Mouse (Mus musculus): ENCODE measurements around the gene Alb.

Gene Alb
- long read RNA-seq, experiment 1: 0 reads
- long read RNA-seq, experiment 2: 0 reads

- intact Hi-C loops (cut with DNase I): no loop called here
These were observed at the start of gene Alb for GRCm38 (mm10) chr5:90460619-90461018. Gene Alb (plus strand): TSS chr5:90460897.

DNA sequence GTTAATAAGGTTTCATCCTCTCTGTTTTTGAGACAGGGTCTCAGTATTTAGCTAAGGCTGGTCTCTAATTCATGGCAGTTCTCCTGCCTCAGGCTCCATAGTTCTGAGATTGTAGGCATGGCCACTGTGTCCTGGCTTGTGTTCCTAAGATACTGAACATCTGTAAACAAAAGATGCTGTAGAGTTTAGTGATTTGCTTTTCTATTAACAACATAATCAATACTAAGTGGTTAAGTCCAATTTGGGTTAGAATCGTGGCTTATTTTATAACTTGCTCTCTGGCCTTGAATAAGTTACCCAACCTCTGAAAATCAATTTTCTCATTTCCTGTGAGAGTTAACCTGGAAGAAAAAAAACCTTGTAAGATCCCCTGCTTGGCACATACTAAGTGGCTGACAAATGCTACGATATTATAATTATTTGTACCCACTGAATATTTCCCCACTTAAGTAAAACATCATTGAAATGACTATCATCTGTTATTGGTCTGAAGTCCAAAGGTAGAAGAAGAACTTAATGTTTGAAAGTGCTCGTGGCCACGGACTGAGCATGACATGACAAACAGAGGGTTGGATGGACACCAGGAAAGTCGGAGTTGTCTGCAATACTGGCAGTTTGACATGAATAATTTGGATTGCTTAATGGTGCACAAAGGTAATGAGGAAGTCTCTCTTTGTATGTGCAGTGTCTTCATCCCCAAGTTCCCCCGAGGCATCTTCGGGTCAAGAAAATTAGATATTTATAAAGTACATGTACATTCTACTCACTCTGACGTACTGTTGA lies 46.4 kb upstream of the Alb start:
- intact Hi-C loops (cut with DNase I): no loop called here

- intact Hi-C loops (cut with DNase I): no loop called here
These were observed 45.8 kb upstream of the Alb start for GRCm38 (mm10) chr5:90414925-90415295.

DNA sequence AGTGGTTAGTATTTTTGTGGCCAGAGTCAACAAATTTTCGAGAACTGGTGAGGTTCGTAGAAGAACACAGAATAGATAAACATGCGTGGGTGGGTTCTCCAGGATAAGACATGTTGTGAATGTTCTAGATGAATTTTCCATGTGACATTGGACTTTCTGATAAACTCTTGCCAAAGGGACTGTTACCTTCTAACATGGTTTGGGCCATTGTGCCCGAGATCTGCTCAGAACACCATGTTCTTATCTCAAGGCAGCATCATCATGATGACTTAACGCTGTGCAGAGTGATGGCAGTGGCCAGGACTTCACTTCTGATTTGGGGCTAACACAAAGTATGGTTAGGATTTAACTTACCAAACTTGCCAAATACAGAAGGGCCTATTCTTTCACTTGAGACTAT lies 36.1 kb upstream of the Alb start:
- intact Hi-C loops (cut with DNase I): no loop called here

GRCm38 (mm10) chr5:90425191-90425590 lies 35.5 kb upstream of the Alb start:
- intact Hi-C loops (cut with DNase I): no loop called here

GRCm38 (mm10) chr5:90431053-90431452 lies 29.6 kb upstream of the Alb start:
- intact Hi-C loops (cut with DNase I): no loop called here

- intact Hi-C loops (cut with DNase I): no loop called here
These were observed 21.5 kb upstream of the Alb start for GRCm38 (mm10) chr5:90439157-90439556.

DNA sequence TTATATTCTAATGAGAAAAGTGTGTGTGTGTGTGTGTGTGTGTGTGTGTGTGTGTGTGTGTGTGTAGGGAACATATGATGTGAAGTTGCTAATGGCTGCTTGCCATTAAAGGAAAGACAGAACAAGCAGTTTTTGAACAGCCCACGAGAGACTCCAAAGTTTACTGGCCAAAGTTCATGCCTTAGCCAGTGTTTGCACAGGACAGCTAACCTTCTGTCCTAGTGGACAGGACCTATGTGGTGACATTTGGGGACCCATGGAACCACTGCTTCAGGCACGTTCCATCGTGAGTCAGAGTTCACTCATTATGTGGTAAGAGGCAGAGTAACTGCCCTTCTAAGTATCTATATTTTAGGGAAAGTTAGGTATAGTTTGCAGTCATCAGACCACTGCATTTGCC lies 13.1 kb upstream of the Alb start:
- intact Hi-C loops (cut with DNase I): no loop called here

GRCm38 (mm10) chr5:90449961-90450360 lies 10.7 kb upstream of the Alb start:
- intact Hi-C loops (cut with DNase I): no loop called here

DNA sequence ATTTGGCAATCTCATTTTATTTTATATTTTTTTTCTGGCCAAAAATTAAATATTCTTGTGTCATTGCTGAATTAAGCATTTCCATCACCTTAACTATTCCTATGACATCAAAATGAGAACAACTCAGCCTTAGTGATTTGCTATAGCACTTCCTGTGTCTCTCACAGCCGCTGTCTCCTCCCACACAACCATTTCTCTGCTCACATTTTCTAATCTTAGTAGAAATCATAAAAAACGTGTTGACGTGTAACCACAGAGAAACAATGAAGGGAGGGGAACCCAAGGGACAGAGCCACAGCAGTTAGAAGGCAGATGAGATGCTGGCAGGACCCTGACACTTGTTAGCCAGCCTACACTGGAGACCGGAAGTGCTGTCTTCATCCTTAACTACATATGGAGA lies 8.0 kb upstream of the Alb start:
- intact Hi-C loops (cut with DNase I): no loop called here

DNA sequence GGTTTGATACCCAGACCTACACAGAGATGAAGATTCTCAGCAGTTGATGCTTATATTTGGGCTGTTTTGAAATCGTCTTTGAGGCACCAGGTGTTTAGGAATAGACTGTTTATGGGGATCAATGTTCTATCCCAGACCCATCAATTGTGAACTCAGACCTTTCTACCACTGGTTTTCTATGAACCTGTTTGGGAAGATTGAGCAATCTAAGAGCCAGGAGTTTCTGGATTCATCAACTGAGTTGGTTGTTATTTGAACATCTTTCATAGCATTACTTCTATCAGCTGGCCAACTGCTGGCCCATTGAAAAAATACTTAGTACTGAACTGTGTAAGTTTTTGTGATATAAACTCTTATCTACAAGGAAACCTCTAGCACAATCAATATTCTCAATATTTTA lies 3.5 kb upstream of the Alb start:
- intact Hi-C loops (cut with DNase I): no loop called here

DNA sequence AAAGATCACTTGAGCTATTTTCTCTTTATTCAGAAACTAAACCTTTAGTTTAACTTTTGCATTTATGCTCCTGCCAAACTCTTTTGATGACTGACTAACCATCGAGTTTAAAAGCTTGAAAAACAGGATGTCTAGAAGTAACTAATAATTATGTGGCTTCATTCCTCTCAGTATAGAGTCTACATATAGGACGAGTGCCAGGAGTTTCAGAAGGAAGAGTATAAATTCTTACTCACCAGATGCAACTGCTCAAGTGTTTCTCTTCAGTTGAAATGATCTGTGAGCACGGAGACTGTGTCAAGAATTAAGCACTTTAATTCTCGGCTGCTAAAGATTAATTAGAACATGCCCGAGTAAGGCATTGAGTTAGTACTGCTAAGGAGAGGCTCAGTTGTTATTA lies 2.0 kb upstream of the Alb start:
- intact Hi-C loops (cut with DNase I): no loop called here

GRCm38 (mm10) chr5:90466806-90467205 lies 6.1 kb downstream of the Alb start:
- intact Hi-C loops (cut with DNase I): no loop called here

GRCm38 (mm10) chr5:90467245-90467644 lies 6.5 kb downstream of the Alb start:
- intact Hi-C loops (cut with DNase I): no loop called here

- intact Hi-C loops (cut with DNase I): no loop called here
These were observed 10.1 kb downstream of the Alb start for GRCm38 (mm10) chr5:90470836-90471235.

DNA sequence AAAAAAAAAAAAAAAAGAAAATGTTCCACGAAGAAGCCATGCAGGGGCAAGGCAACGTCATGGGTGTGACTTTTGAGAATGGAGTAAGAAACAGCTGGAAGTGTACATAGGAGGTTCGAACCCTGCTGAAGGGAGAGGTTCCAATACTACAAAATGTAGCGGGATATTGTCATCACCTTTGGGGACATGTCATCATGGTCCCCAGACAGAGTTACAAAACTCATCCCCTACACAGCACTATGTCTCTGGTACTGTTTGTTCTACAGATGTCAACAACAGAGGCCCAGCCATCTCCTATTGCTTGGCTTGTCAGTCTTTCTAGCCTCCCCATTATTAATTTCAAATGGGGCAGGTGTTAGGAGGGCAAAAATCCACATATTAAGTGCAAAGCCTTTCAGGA lies 13.2 kb downstream of the Alb start:
- intact Hi-C loops (cut with DNase I): no loop called here

DNA sequence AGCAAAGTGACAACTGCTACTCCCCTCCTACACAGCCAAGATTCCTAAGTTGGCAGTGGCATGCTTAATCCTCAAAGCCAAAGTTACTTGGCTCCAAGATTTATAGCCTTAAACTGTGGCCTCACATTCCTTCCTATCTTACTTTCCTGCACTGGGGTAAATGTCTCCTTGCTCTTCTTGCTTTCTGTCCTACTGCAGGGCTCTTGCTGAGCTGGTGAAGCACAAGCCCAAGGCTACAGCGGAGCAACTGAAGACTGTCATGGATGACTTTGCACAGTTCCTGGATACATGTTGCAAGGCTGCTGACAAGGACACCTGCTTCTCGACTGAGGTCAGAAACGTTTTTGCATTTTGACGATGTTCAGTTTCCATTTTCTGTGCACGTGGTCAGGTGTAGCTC lies 13.7 kb downstream of the Alb start:
- intact Hi-C loops (cut with DNase I): no loop called here

GRCm38 (mm10) chr5:90476741-90477140 lies 16.0 kb downstream of the Alb start:
- intact Hi-C loops (cut with DNase I): no loop called here

DNA sequence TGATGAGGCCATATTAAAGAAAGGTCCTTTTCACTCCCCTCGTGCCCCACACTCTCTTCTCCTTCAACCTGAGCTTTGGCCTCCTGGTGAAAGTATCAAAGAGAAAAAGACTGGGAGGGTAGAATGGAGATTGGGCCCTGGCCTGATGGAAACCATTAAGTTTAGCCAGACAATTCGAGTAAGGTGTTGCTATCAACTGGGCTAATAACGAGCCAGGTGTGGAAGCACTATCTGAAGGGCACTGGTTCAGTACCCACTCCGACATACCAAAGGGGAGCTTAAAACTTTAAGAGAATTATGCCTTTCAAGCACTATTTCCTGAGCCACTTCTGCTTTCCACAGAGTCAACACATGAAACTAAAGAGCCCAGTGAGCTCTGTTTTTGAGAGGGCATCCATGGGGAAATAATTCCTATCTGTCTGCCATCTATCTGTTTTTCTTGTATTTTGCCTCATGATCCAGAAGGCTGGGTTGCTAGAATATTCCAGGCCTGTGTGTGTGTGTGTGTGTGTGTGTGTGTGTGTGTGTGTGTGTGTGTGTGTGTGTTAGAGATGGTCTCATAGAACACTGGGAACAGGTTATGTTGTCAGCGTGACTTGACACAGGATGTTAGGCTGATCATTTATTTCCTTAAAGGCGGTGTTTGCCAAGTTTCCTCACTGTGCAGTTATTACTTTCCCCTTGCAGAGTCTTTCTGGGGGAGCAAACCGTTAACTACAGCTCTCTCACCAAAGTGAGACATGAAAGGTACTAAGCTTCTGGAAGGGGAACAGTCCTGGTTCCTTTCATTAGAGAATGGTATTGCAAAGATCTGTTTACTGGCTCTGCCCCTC lies 16.8 kb downstream of the Alb start:
- intact Hi-C loops (cut with DNase I): no loop called here

GRCm38 (mm10) chr5:90478886-90479285 lies 18.2 kb downstream of the Alb start:
- intact Hi-C loops (cut with DNase I): no loop called here

DNA sequence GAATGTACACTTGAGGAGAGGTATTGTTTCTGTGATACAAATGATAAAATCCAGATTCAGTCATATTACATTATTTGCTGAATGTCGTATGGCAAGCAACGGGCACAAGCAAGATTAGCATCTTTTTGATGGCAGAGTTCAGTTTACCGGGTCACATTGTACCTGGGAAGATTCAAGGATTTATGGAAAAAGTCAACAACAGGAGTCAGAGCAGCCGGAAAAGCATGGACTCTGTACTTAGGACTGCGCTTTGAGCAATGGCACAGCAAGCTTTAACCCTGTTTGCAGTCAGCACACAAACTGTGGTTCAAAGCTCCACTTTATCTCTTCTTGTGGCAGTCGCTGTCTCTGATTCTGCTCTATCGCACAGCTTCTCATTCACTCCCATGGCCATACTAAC lies 24.9 kb downstream of the Alb start:
- intact Hi-C loops (cut with DNase I): no loop called here

DNA sequence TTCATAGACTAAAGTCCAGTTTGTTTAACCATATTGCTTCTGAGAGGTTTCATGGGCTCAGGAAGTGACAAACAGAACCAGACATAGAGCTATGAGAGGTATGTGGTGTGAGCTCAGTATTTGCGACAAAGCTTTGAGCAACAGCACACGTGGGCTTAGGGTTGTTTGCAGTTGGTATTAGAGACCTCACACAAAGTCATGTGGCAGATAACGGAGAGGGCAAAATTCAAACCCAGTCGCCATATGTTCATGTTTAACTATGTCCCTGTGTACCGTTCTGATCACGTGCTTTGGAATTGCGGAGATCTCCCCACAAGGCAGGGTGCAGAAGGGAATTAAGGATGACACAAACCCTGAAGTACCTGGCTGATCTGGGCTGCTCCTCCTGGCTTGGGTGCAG lies 27.6 kb downstream of the Alb start:
- intact Hi-C loops (cut with DNase I): no loop called here

- intact Hi-C loops (cut with DNase I): no loop called here
These were observed 29.8 kb downstream of the Alb start, which contains the start of gene Afp for GRCm38 (mm10) chr5:90490518-90490917. Gene Afp (plus strand): TSS chr5:90490737.

Measured in adrenal gland (tissue).